Mouse (Mus musculus) E14TG2a.4 (cell line): Measurements from ENCODE around the gene Ep300.

Experiments used
- CTCF ChIP-seq: conservative IDR thresholded peaks from 2 replicates; pipeline ENCODE4 v1.5.1; 2014; ENCODE audit warnings: low read length
- NANOG ChIP-seq: IDR thresholded peaks from 2 replicates; pipeline ENCODE4 v1.6.1; 2014; ENCODE audit warnings: borderline replicate concordance, low read length, mixed read lengths

- TF ChIP-seq CTCF (no peak), NANOG (peak; percentile 20; the same call in 1 of the 2 replicates)
These were observed 78.1 kb downstream of the Ep300 start for GRCm38 (mm10) chr15:81663281-81663680.
